Mouse (Mus musculus): Measurements from ENCODE around the gene Cybrd1.

Gene Cybrd1

GRCm38 (mm10) chr2:71176329-71177249, 58.9 kb downstream of the Cybrd1 start:
- no peak for DNase-seq

- no peak for DNase-seq
Measured at GRCm38 (mm10) chr2:71177250-71177615, 59.5 kb downstream of the Cybrd1 start.

GRCm38 (mm10) chr2:71177760-71178159, 60.0 kb downstream of the Cybrd1 start:
- no peak for DNase-seq

- no peak for DNase-seq
Measured at GRCm38 (mm10) chr2:71179716-71180115, 62.0 kb downstream of the Cybrd1 start.

GRCm38 (mm10) chr2:71180566-71181217, 63.0 kb downstream of the Cybrd1 start:
- DNase-seq = peak; percentile 22

GRCm38 (mm10) chr2:71187950-71188349, 70.2 kb downstream of the Cybrd1 start:
- no peak for DNase-seq

- no peak for DNase-seq
Measured at GRCm38 (mm10) chr2:71188861-71189260, 71.1 kb downstream of the Cybrd1 start.

- DNase-seq = peak; percentile 28
Measured at GRCm38 (mm10) chr2:71191391-71192194, 73.9 kb downstream of the Cybrd1 start.

- DNase-seq = peak; percentile 13
Measured at GRCm38 (mm10) chr2:71192195-71192807, 74.6 kb downstream of the Cybrd1 start.

All from embryo, embryonic 11 days (tissue).